Mouse (Mus musculus): ENCODE results near the gene Olfr979. TPM values are rescaled to one million over a fixed set of nuclear protein-coding genes. Genes with fewer than 3 reads are reported as not detected.
"Not testable (repeated sequence)": the region's sequence is repeated elsewhere in the genome, so short reads cannot be mapped to it uniquely, and the experiment has no call there.

The Olfr979 gene
- not detected in 2 replicates for polyA plus RNA-seq (2011; ENCODE audit: insufficient read length, low read depth, missing spikeins)

DNA sequence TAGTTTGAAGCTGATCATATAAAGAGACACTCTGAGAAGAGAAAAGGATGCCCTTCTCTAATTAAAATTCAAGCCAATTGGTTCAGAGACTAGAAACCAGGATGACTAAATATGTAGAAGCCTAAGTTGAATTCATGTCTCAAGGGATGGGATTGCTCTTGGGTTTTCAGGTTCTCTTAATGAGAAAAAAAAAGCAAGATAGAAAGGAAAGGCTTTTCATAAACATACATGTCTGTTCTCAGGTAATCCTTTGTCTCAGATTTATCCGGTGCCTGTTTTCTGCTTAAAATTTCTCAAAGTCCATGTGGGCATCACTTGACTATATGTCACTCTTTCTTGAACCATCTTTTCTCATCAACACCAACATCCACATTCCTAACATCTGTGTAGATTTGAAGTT, at the start of gene Olfr979:
TSS of gene Olfr979 (minus strand) at position 101 of the 400 bp plus-strand sequence.
- H3K27ac ChIP-seq (ENCODE audit: insufficient read depth, low read length): no peak within 1 kb of the TSS
- TF ChIP-seq POLR2A (IDR thresholded peaks at IDR 0.05; ENCODE audit: low read depth, low read length) (no peak), CTCF (IDR thresholded peaks at IDR 0.05; ENCODE audit: borderline replicate concordance, insufficient read depth, low read length) (no peak)
- no peaks in the 10 kb centered on the region for H3K4me1 ChIP-seq (ENCODE audit: control insufficient read depth, insufficient read depth, low read length)
- no peak within 1 kb of the TSS for H3K4me3 ChIP-seq (ENCODE audit: insufficient read depth, low read length)

DNA sequence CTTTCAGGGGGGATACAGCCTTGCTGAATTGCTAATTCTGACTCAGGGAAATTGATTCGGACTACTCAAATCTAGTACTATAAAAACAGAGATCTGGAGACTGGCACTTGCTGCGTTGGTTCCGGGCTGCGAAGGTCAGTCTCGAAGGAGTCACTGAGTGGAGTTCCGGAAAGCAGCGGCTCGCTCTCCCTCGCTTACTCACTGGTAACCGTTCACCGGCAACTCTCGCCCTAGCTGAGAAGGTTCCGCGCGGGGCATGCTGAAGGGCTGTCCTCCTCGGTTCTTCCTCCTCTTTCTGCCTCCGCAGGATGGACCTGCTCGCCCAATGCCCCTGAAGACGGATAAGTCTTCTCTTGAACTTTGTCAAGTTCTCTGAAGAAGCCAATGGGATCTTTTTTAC, 46.9 kb upstream of the Olfr979 start:
- no peak for TF ChIP-seq CTCF (IDR thresholded peaks at IDR 0.05; ENCODE audit: borderline replicate concordance, insufficient read depth, low read length)
- TF ChIP-seq POLR2A (IDR thresholded peaks at IDR 0.05; ENCODE audit: low read depth, low read length): no peak
- no peak overlapping the region for H3K4me3 ChIP-seq (ENCODE audit: insufficient read depth, low read length)

DNA sequence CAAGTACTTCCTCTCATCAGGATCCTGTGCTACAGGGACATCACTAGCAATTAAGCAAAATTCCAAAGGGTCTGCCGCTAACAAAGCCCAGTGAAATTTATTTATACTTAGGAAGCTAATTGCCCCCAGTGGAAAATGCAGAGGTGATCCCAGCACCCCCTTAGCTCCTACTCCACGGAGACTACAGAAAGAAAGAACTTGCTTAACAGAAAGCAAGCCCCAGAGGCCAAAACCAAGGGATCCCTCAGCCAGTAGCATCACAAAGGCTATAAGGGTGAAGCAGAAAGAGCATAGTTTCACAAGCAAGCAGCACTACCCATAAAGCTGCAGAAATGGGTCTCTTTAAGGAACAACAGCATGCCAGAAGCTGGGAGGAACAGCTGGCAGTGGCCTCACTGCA, 17.9 kb upstream of the Olfr979 start, which contains the start of gene Olfr981:
TSS of gene Olfr981 (plus strand) at position 301 of the 400 bp plus-strand sequence.
- no peak within 1 kb of the TSS for H3K27ac ChIP-seq (ENCODE audit: insufficient read depth, low read length)
- no peak within 1 kb of the TSS for H3K4me3 ChIP-seq (ENCODE audit: insufficient read depth, low read length)
- TF ChIP-seq POLR2A (IDR thresholded peaks at IDR 0.05; ENCODE audit: low read depth, low read length) (no peak), CTCF (IDR thresholded peaks at IDR 0.05; ENCODE audit: borderline replicate concordance, insufficient read depth, low read length) (no peak)
- H3K4me1 ChIP-seq (ENCODE audit: control insufficient read depth, insufficient read depth, low read length): no peaks in the 10 kb centered on the region

More for the DNA sequence above, 46.9 kb upstream of the Olfr979 start:
- Histone ChIP-seq H3K4me1 (ENCODE audit: control insufficient read depth, insufficient read depth, low read length) (no peaks in the 10 kb centered on the region), H3K27ac (ENCODE audit: insufficient read depth, low read length) (no peak overlapping the region)

DNA sequence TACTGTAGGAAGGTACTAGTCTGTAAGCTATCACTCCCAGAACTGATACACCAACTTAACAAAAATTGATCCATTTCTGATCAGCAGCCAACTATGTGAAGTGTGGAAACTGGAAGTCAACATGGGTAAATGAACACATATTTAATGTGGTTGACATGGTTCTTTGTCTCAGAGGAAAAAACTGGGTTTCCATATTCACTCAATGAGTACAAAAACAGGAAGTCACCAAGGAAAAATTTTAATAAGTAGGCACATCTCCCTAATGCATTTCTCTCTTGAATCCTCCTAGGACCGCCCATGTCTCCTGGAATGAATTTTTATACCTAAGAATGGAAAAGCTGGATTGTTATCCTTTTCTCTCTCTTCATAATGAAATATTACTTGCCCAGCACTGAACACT, 6.2 kb upstream of the Olfr979 start, which contains the start of gene Olfr980:
TSS of gene Olfr980 (minus strand) at position 101 of the 400 bp plus-strand sequence.
- Histone ChIP-seq H3K27ac (ENCODE audit: insufficient read depth, low read length) (no peak within 1 kb of the TSS), H3K4me3 (ENCODE audit: insufficient read depth, low read length) (no peak within 1 kb of the TSS), H3K4me1 (ENCODE audit: control insufficient read depth, insufficient read depth, low read length) (no peaks in the 10 kb centered on the region)
- no peak for TF ChIP-seq POLR2A (IDR thresholded peaks at IDR 0.05; ENCODE audit: low read depth, low read length)
- TF ChIP-seq CTCF (IDR thresholded peaks at IDR 0.05; ENCODE audit: borderline replicate concordance, insufficient read depth, low read length): no peak

DNA sequence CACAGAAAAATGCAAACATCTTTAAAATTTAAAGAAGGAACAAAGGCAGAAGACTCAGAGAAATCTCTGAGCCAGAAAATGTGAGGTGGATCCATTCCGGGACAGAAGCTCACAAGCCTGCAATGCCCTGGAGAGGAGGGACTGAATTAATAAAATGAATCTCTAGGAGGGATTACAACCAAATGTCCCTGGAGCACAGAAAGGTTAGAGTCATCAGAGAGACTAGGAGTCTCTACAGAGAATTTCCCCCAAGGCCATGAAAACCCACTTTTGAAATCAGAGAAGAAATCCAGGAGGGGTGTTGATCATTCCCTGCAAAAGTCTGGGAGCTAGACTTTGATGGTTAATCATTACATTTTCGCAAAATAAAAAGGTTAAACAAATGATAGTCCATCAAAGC, 11.5 kb downstream of the Olfr979 start, which contains the start of gene Olfr978:
TSS of gene Olfr978 (plus strand) at position 301 of the 400 bp plus-strand sequence.
- H3K4me3 ChIP-seq (ENCODE audit: insufficient read depth, low read length): no peak within 1 kb of the TSS
- no peak within 1 kb of the TSS for H3K27ac ChIP-seq (ENCODE audit: insufficient read depth, low read length)
- H3K4me1 ChIP-seq (ENCODE audit: control insufficient read depth, insufficient read depth, low read length): no peaks in the 10 kb centered on the region
- no peak for TF ChIP-seq POLR2A (IDR thresholded peaks at IDR 0.05; ENCODE audit: low read depth, low read length)

DNA sequence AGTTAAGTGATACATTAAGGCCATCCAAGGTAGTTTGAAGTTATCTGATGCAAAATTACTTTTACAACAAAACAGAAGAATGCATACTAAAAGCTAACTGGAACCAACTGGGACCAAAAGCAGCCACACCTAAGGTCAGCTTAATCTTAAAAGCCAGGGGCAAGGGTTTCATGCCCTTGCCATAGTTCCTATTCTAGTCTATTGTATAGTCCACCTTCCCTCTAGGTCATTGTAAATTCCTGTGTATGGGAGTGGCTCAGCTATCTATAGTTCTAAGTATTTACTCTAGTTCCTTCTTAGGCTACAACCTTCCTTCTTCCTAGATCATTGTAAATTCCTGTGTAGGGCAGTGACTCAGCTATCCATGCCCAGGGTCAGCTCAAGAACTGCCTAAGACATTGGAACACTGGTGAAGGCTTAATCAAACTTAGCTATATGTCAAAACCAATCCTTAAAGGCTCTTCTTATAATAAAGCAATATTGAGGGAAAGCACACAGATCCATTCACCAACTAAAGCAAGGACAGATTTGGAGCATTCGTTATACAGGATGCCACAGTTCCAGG, 26.6 kb downstream of the Olfr979 start:
- not testable (repeated sequence) for H3K27ac ChIP-seq (ENCODE audit: insufficient read depth, low read length)

DNA sequence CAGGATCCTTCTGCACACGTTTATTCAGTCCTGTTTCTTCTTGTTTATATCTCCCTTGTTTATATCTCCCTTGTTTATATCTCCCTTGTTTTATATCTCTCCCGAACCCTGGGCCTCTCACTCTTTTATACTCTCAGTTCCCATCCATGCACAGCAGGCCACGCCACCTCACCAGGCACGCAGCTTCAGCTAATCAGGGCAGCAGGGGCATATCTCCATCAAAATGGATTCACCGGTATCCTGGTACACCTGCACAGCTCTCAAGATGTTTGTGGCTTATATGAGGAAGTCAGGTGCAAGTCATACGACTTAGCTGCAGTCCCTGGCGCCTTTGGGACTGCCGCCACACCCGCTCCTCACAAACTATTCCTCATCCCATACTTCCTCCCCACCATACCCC, 42.2 kb downstream of the Olfr979 start, which contains the start of gene Olfr976:
TSS of gene Olfr976 (minus strand) at position 101 of the 400 bp plus-strand sequence.
- H3K27ac ChIP-seq (ENCODE audit: insufficient read depth, low read length); H3K4me1 ChIP-seq (ENCODE audit: control insufficient read depth, insufficient read depth, low read length); H3K4me3 ChIP-seq (ENCODE audit: insufficient read depth, low read length): not testable (repeated sequence)

More for the DNA sequence above, 26.6 kb downstream of the Olfr979 start:
- H3K4me3 ChIP-seq (ENCODE audit: insufficient read depth, low read length); H3K4me1 ChIP-seq (ENCODE audit: control insufficient read depth, insufficient read depth, low read length): not testable (repeated sequence)

DNA sequence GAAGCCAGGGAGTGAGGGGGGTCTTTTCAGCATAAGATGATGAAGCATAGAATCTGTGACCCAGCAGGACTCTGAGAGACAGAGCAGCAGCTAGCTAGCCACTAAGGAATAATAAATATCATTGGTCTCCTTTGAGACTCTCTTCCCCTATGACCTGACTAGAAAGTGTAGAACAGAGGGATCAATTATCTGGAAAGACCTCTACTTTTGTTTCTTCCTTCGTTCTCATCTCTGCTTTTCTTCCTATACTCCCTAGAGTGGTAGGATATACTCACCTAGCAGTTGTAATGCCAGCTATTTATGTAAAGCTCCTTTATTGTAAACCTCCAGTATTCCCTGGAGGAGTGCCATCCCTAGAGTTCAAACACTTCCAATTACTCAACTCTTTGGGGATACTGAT, 51.3 kb downstream of the Olfr979 start, which contains the start of gene Olfr975:
TSS of gene Olfr975 (minus strand) at position 101 of the 400 bp plus-strand sequence.
- Histone ChIP-seq H3K4me3 (ENCODE audit: insufficient read depth, low read length) (no peak within 1 kb of the TSS), H3K4me1 (ENCODE audit: control insufficient read depth, insufficient read depth, low read length) (no peaks in the 10 kb centered on the region), H3K27ac (ENCODE audit: insufficient read depth, low read length) (no peak within 1 kb of the TSS)
- TF ChIP-seq CTCF (IDR thresholded peaks at IDR 0.05; ENCODE audit: borderline replicate concordance, insufficient read depth, low read length) (no peak), POLR2A (IDR thresholded peaks at IDR 0.05; ENCODE audit: low read depth, low read length) (no peak)

Other genes with a start within 250 kb of the Olfr979 start
- gene Olfr968, start 220.2 kb downstream of the Olfr979 start, polyA plus RNA-seq (2011; ENCODE audit: insufficient read length, low read depth, missing spikeins): not detected in 2 replicates
- gene Olfr969, start 212.5 kb downstream of the Olfr979 start, polyA plus RNA-seq (2011; ENCODE audit: insufficient read length, low read depth, missing spikeins): not detected in 2 replicates
- not detected in 2 replicates for gene Olfr970, start 194.6 kb downstream of the Olfr979 start, polyA plus RNA-seq (2011; ENCODE audit: insufficient read length, low read depth, missing spikeins)
- gene Olfr971, start 166.6 kb downstream of the Olfr979 start, polyA plus RNA-seq (2011; ENCODE audit: insufficient read length, low read depth, missing spikeins): not detected in 2 replicates
- not detected in 2 replicates for gene Olfr972, start 137.0 kb downstream of the Olfr979 start, polyA plus RNA-seq (2011; ENCODE audit: insufficient read length, low read depth, missing spikeins)
- not detected in 2 replicates for gene Olfr229, start 96.1 kb downstream of the Olfr979 start, polyA plus RNA-seq (2011; ENCODE audit: insufficient read length, low read depth, missing spikeins)
- not detected in 2 replicates for gene Olfr974, start 66.0 kb downstream of the Olfr979 start, polyA plus RNA-seq (2011; ENCODE audit: insufficient read length, low read depth, missing spikeins)
- gene Olfr975, start 51.4 kb downstream of the Olfr979 start, polyA plus RNA-seq (2011; ENCODE audit: insufficient read length, low read depth, missing spikeins): not detected in 2 replicates
- gene Olfr976, start 42.3 kb downstream of the Olfr979 start, polyA plus RNA-seq (2011; ENCODE audit: insufficient read length, low read depth, missing spikeins): not detected in 2 replicates
- gene Olfr978, start 11.4 kb downstream of the Olfr979 start, polyA plus RNA-seq (2011; ENCODE audit: insufficient read length, low read depth, missing spikeins): not detected in 2 replicates
- not detected in 2 replicates for gene Olfr980, start 6.1 kb upstream of the Olfr979 start, polyA plus RNA-seq (2011; ENCODE audit: insufficient read length, low read depth, missing spikeins)
- not detected in 2 replicates for gene Olfr981, start 18.0 kb upstream of the Olfr979 start, polyA plus RNA-seq (2011; ENCODE audit: insufficient read length, low read depth, missing spikeins)
- gene Olfr982, start 70.4 kb upstream of the Olfr979 start, polyA plus RNA-seq (2011; ENCODE audit: insufficient read length, low read depth, missing spikeins): not detected in 2 replicates
- gene Olfr983, start 90.1 kb upstream of the Olfr979 start, polyA plus RNA-seq (2011; ENCODE audit: insufficient read length, low read depth, missing spikeins): not detected in 2 replicates
- not detected in 2 replicates for gene Olfr984, start 110.7 kb upstream of the Olfr979 start, polyA plus RNA-seq (2011; ENCODE audit: insufficient read length, low read depth, missing spikeins)
- gene Olfr985, start 126.7 kb upstream of the Olfr979 start, polyA plus RNA-seq (2011; ENCODE audit: insufficient read length, low read depth, missing spikeins): not detected in 2 replicates
- gene Tmem225, start 144.7 kb upstream of the Olfr979 start, polyA plus RNA-seq (2011; ENCODE audit: insufficient read length, low read depth, missing spikeins): not detected in 2 replicates
- gene Olfr986, start 177.5 kb upstream of the Olfr979 start, polyA plus RNA-seq (2011; ENCODE audit: insufficient read length, low read depth, missing spikeins): not detected in 2 replicates
- gene Zfp202, start 188.9 kb upstream of the Olfr979 start, polyA plus RNA-seq (2011; ENCODE audit: insufficient read length, low read depth, missing spikeins): 2.6 and 3.7 TPM in 2 replicates